Mouse (Mus musculus) liver, adult 2 months (tissue): ENCODE measurements around the gene Tnfrsf25.

Source experiments
- CTCF ChIP-seq: fragments of 200-500 bp; IDR thresholded peaks from 2 replicates; pipeline ENCODE4 v1.5.1; 2011; ENCODE audit warnings: low read depth, low read length, control low read depth
- POLR2A ChIP-seq: fragments of 200-500 bp; IDR thresholded peaks from 2 replicates; pipeline ENCODE4 v1.6.1; 2011; ENCODE audit warnings: low read length, control low read depth; ENCODE audit not compliant: insufficient read depth; ENCODE audit errors: extremely low read depth

DNA sequence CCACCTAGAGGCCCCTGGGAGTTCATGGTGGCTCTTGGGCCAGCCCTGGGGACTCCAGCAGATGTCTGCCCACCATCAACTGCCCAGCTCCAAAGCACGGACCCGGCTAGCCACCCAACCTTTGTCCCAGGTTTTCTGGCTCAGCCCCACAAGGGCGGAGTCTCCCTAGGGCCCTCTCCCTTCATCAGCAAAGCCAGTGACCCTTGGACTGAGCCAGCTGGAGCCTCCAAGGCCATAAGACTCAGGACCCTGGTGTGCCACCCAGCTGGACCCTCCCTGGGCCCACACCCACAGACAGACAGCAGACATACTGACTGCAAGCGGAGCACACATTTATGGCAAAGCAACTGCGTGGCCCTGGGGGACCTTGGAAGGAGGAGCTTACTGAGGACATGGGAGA is 13.1 kb downstream of the Tnfrsf25 start:
- TF ChIP-seq POLR2A (no peak), CTCF (no peak)
